Mouse (Mus musculus) testis, adult 2 months (tissue): Measurements from ENCODE around the gene Prr7.

ENCODE experiments used
- CTCF ChIP-seq: fragments of 200-500 bp; IDR thresholded peaks from 2 replicates; pipeline ENCODE4 v1.5.1; 2012; ENCODE audit warnings: low read depth, mild to moderate bottlenecking, inconsistent platforms, low read length, moderate library complexity; ENCODE audit not compliant: control insufficient read depth, insufficient read depth, insufficient replicate concordance
- POLR2A ChIP-seq: fragments of 200-500 bp; IDR thresholded peaks from 2 replicates; pipeline ENCODE4 v1.6.1; 2012; ENCODE audit warnings: low read depth, mild to moderate bottlenecking, inconsistent platforms, low read length, moderate library complexity; ENCODE audit not compliant: control insufficient read depth

DNA sequence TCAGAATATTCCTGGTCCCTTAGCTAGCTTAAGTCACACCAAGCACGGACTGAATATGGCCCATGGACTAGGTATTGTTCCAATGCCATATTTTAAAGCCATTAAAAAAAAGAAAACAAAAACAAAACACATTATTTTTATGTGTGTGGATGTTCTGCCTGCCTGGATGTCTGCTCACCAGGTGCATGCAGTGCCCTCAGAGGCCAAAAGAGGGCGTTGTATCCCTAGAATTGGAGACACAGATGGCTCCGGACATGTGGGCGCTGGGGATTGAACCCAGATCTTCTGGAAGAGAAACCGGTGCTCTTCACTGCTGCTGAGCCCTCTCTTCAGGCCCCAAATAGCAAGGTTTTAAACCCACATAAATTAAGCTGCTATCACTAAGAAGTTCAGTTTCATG, 14.0 kb downstream of the Prr7 start:
- peak; percentile 60; the same call in 1 of the 2 replicates for TF ChIP-seq CTCF
- TF ChIP-seq POLR2A: no peak
